Mouse (Mus musculus) megakaryocyte, embryonic 14.5 days (primary cell): ENCODE data around the gene Tbc1d22a.

Experiments used
- FLI1 ChIP-seq: IDR thresholded peaks from 2 replicates; pipeline ENCODE4 v1.6.1; 2012; ENCODE audit warnings: low read length, inconsistent platforms, mixed read lengths
- GATA1 ChIP-seq: IDR thresholded peaks from 3 replicates; pipeline ENCODE4 v1.6.1; 2012; ENCODE audit warnings: mixed read lengths, low read length, inconsistent platforms, borderline replicate concordance

GRCm38 (mm10) chr15:86434241-86434640 lies 220.0 kb downstream of the Tbc1d22a start:
- no peak for TF ChIP-seq FLI1
- TF ChIP-seq GATA1, result no peak
